Mouse (Mus musculus) liver, adult 2 months (tissue): ENCODE measurements around the gene Lnx1. TPM values are rescaled to one million over a fixed set of nuclear protein-coding genes. Genes with fewer than 3 reads are reported as not detected.

Experiments
- DNase-seq: peaks from one replicate; pipeline ENCODE4 v3.0.0-alpha.2; 2011; ENCODE audit warnings: low read depth, low spot score; ENCODE audit errors: extremely low read depth
- H3K27ac ChIP-seq: fragments of 200-500 bp; replicated peaks from 2 replicates; pipeline ENCODE4 v1.5.1; 2012; ENCODE audit warnings: low read depth, mild to moderate bottlenecking, control low read depth, inconsistent platforms, low read length; ENCODE audit not compliant: insufficient read depth
- H3K27me3 ChIP-seq: fragments of 200-500 bp; 2 replicates; pipeline ENCODE4 v1.6.1; 2012; ENCODE audit warnings: mild to moderate bottlenecking, moderate library complexity, low read length, inconsistent platforms; ENCODE audit not compliant: control insufficient read depth, insufficient read depth
- H3K36me3 ChIP-seq: fragments of 200-500 bp; 2 replicates; pipeline ENCODE4 v1.6.1; 2012; ENCODE audit warnings: low read length, inconsistent platforms; ENCODE audit not compliant: control insufficient read depth, insufficient read depth
- H3K4me1 ChIP-seq: fragments of 200-500 bp; 2 replicates; pipeline ENCODE4 v1.6.1; 2011; ENCODE audit warnings: low read length; ENCODE audit not compliant: control insufficient read depth, insufficient read depth
- H3K4me3 ChIP-seq: fragments of 200-500 bp; 2 replicates; pipeline ENCODE4 v1.5.1; 2011; ENCODE audit warnings: low read depth, mild to moderate bottlenecking, control low read depth, low read length, moderate library complexity; ENCODE audit not compliant: insufficient read depth
- H3K79me2 ChIP-seq: fragments of 200-500 bp; 2 replicates; pipeline ENCODE4 v1.6.1; 2012; ENCODE audit warnings: inconsistent platforms, mild to moderate bottlenecking, low read length, moderate library complexity; ENCODE audit not compliant: control insufficient read depth, insufficient read depth
- H3K9ac ChIP-seq: fragments of 200-500 bp; 2 replicates; pipeline ENCODE4 v1.6.1; 2012; ENCODE audit warnings: low read depth, mild to moderate bottlenecking, control low read depth, inconsistent platforms, low read length
- CTCF ChIP-seq: fragments of 200-500 bp; IDR thresholded peaks from 2 replicates; pipeline ENCODE4 v1.5.1; 2011; ENCODE audit warnings: low read depth, low read length, control low read depth
- POLR2A ChIP-seq: fragments of 200-500 bp; IDR thresholded peaks from 2 replicates; pipeline ENCODE4 v1.6.1; 2011; ENCODE audit warnings: low read length, control low read depth; ENCODE audit not compliant: insufficient read depth; ENCODE audit errors: extremely low read depth
- WGBS: fragments of 180-500 bp; shearing (Covaris S2); methylation state at CpG from one replicate; pipeline ENCODE4 v1.1.7; 2018; 5-methylcytosine and 5-hydroxymethylcytosine counted together
- polyA plus RNA-seq: library from polyadenylated mRNA; depleted of rRNA; stranded (reverse); fragments of >200 nt; gene quantifications from 2 replicates; pipeline ENCODE4 v1.2.3, GENCODE M21; 2012
- total RNA-seq: library from RNA; depleted of rRNA; stranded (reverse); fragments of >200 nt; gene quantifications from 2 replicates; pipeline ENCODE4 v1.2.3, GENCODE M21; 2014

Gene Lnx1
- total and polyA plus RNA-seq, 2 experiments = 0.42 to 1.0 TPM

DNA sequence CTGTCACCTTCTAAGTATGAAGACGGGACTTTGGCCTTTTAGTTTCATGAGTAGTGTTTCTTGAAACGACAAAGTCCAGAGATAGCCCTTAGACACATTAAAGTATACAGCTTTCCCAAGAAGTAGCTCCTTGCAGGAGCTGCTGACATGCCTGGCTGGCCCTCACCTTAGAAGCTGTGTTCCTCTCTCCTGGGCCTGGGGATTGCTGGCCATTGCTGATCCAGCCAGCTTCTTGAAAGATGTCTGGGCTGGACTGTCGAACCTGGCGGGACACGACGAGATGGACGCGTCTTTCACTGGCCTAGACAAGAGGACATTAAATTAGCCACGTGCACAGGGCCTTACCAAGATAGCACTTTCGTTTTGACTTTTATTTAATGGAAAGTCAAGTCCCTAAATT lies 92.2 kb downstream of the Lnx1 start:
- Histone ChIP-seq H3K27me3 (no peaks in the 10 kb centered on the region), H3K79me2 (no peaks in the 10 kb centered on the region), H3K36me3 (no peaks in the 10 kb centered on the region), H3K27ac (no peak overlapping the region), H3K4me3 (no peak overlapping the region), H3K4me1 (peaks cover 7% of the 10 kb centered on the region; the same call in 1 of the 2 replicates), H3K9ac (no peak overlapping the region)
- no peak for TF ChIP-seq POLR2A
- TF ChIP-seq CTCF = no peak
- whole genome bisulfite sequencing = 88% methylated on average over 10 of the region's 10 CpGs
- DNase-seq = no peak

GRCm38 (mm10) chr5:74606213-74606612 lies 96.5 kb downstream of the Lnx1 start:
- 92% methylated on average over 8 of the region's 8 CpGs for whole genome bisulfite sequencing
- no peaks in the 10 kb centered on the region for H3K79me2 ChIP-seq
- H3K27ac ChIP-seq = no peak overlapping the region
- no peak for TF ChIP-seq CTCF
- TF ChIP-seq POLR2A = no peak
- DNase-seq = no peak
- no peaks in the 10 kb centered on the region for H3K4me1 ChIP-seq
- H3K36me3 ChIP-seq = no peaks in the 10 kb centered on the region
- no peak overlapping the region for H3K9ac ChIP-seq
- H3K27me3 ChIP-seq = no peaks in the 10 kb centered on the region
- H3K4me3 ChIP-seq = no peak overlapping the region

GRCm38 (mm10) chr5:74603306-74603705 lies 99.4 kb downstream of the Lnx1 start:
- no peak for DNase-seq
- Histone ChIP-seq H3K36me3 (peaks cover 7% of the 10 kb centered on the region), H3K27me3 (no peaks in the 10 kb centered on the region), H3K79me2 (no peaks in the 10 kb centered on the region), H3K27ac (no peak overlapping the region), H3K9ac (no peak overlapping the region), H3K4me1 (peaks cover 2% of the 10 kb centered on the region; the same call in 1 of the 2 replicates), H3K4me3 (no peak overlapping the region)
- TF ChIP-seq CTCF (no peak), POLR2A (no peak)
- 75% methylated on average over 4 of the region's 4 CpGs for WGBS

- Histone ChIP-seq H3K79me2 (no peaks in the 10 kb centered on the region), H3K27ac (no peak overlapping the region), H3K4me1 (peaks cover 4% of the 10 kb centered on the region; the same call in 1 of the 2 replicates), H3K4me3 (no peak overlapping the region), H3K9ac (no peak overlapping the region), H3K36me3 (peaks cover 9% of the 10 kb centered on the region), H3K27me3 (no peaks in the 10 kb centered on the region)
- TF ChIP-seq POLR2A (no peak), CTCF (no peak)
- 92% methylated on average over 10 of the region's 10 CpGs for WGBS
- no peak for DNase-seq
Observed at GRCm38 (mm10) chr5:74602371-74602770, 100.3 kb downstream of the Lnx1 start.

DNA sequence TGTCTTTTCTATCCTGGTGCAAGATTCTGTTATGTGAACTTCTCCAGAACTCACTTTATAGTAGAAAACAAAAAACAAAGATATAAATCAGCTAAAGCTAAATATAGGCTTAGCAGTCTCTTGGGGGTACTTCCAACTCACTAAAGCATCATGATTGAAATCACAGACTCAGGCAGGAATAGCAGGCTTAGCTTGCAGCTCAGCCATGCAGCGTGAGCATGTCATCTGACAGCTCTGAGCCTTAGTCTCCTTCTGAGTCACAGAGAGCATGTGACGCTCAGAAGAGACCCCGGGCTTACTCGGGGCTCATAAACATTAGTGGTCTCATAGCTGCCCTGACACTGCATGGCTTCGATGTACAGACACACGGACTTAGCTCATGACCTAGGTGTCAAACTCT lies 100.7 kb downstream of the Lnx1 start:
- peaks cover 4% of the 10 kb centered on the region; the same call in 1 of the 2 replicates for H3K4me1 ChIP-seq
- 89% methylated on average over 6 of the region's 6 CpGs for WGBS
- no peak overlapping the region for H3K4me3 ChIP-seq
- no peak overlapping the region for H3K27ac ChIP-seq
- no peaks in the 10 kb centered on the region for H3K79me2 ChIP-seq
- H3K27me3 ChIP-seq = no peaks in the 10 kb centered on the region
- TF ChIP-seq CTCF (no peak), POLR2A (no peak)
- H3K36me3 ChIP-seq = peaks cover 12% of the 10 kb centered on the region
- H3K9ac ChIP-seq = no peak overlapping the region
- no peak for DNase-seq

GRCm38 (mm10) chr5:74601171-74601570 lies 101.5 kb downstream of the Lnx1 start:
- Histone ChIP-seq H3K27ac (no peak overlapping the region), H3K4me3 (no peak overlapping the region), H3K79me2 (no peaks in the 10 kb centered on the region), H3K4me1 (peaks cover 4% of the 10 kb centered on the region; the same call in 1 of the 2 replicates), H3K36me3 (peaks cover 12% of the 10 kb centered on the region), H3K9ac (no peak overlapping the region), H3K27me3 (no peaks in the 10 kb centered on the region)
- TF ChIP-seq POLR2A (no peak), CTCF (no peak)
- 90% methylated on average over 3 of the region's 3 CpGs for WGBS
- no peak for DNase-seq
